10 mouse cellular contexts compared by ENCODE assay signal in genomic region chr7:115597376-115597775, GRCm38 (mm10).
DNase-seq lines count a peak whose midpoint lies in the region; ATAC-seq and TF ChIP-seq lines count a peak whose summit lies in the region.
"Had no signal": no experiment of that assay in that cellular context is flagged by ENCODE, and none has a peak within 500 bp of the region (broad histone marks: within the 10 kb centered on the region; RNA-seq: fewer than 3 reads in every experiment).

No protein-coding gene starts in this region.

- peak; percentile 23 for DNase-seq in hindbrain, embryonic 10.5 days (ENCODE audit: low spot score)
- peak; percentile 63 for DNase-seq in embryonic facial prominence, embryonic 11.5 days (ENCODE audit: low spot score)
- DNase-seq in kidney, postnatal 10 days: peak; percentile 14
- DNase-seq in limb, embryonic 14.5 days (ENCODE audit: low spot score): peak; percentile 16
- DNase-seq in B cell, adult 2 months: no peak
- DNase-seq in urinary bladder, postnatal 14 days (ENCODE audit: low spot score): no peak
- DNase-seq: lung, postnatal 10 days had no signal

- H3K9me3 ChIP-seq in hindbrain, embryonic 10.5 days: no peaks in the 10 kb centered on the region
- H3K9me3 ChIP-seq in hindbrain, embryonic 12.5 days (replicated peaks): no peaks in the 10 kb centered on the region
- no peaks in the 10 kb centered on the region for H3K9me3 ChIP-seq in embryonic facial prominence, embryonic 11.5 days (replicated peaks; ENCODE audit: control insufficient read depth, low read length)
- H3K9me3 ChIP-seq in limb, embryonic 14.5 days (ENCODE audit: control insufficient read depth, low read length): no peaks in the 10 kb centered on the region

- 46% methylated on average over 6 of the region's 6 CpGs for WGBS in hindbrain, embryonic 10.5 days
- WGBS in hindbrain, embryonic 12.5 days: 48% methylated on average over 6 of the region's 6 CpGs
- 29% methylated on average over 6 of the region's 6 CpGs for WGBS in embryonic facial prominence, embryonic 11.5 days
- 31% methylated on average over 6 of the region's 6 CpGs for WGBS in limb, embryonic 14.5 days

- TF ChIP-seq POLR2A in limb, embryonic 14.5 days (IDR thresholded peaks at IDR 0.05; ENCODE audit: borderline replicate concordance, extremely low read depth, insufficient read depth, insufficient read length): no peak

- H3K4me2 ChIP-seq in hindbrain, embryonic 12.5 days (replicated peaks): no peak overlapping the region
- H3K4me2 ChIP-seq in embryonic facial prominence, embryonic 11.5 days (ENCODE audit: low read depth, low read length): no peak overlapping the region
- H3K4me2 ChIP-seq in limb, embryonic 14.5 days (replicated peaks; ENCODE audit: low read depth, low read length, severe bottlenecking): no peak overlapping the region

- H3K4me3 ChIP-seq in hindbrain, embryonic 10.5 days: no peak overlapping the region
- H3K4me3 ChIP-seq in hindbrain, embryonic 12.5 days: no peak overlapping the region
- H3K4me3 ChIP-seq in embryonic facial prominence, embryonic 11.5 days (ENCODE audit: low read depth, low read length): no peak overlapping the region
- H3K4me3 ChIP-seq in limb, embryonic 14.5 days (replicated peaks; ENCODE audit: low read length): no peak overlapping the region

- H3K4me1 ChIP-seq in hindbrain, embryonic 10.5 days (replicated peaks): peaks cover 16% of the 10 kb centered on the region
- peaks cover 8% of the 10 kb centered on the region for H3K4me1 ChIP-seq in hindbrain, embryonic 12.5 days
- H3K4me1 ChIP-seq in embryonic facial prominence, embryonic 11.5 days (ENCODE audit: control insufficient read depth, insufficient read depth, low read length): no peaks in the 10 kb centered on the region; the same call in 1 of the 2 replicates
- peaks cover 18% of the 10 kb centered on the region for H3K4me1 ChIP-seq in limb, embryonic 14.5 days (ENCODE audit: control insufficient read depth, insufficient read depth, low read length)

- H3K9ac ChIP-seq in hindbrain, embryonic 12.5 days: no peak overlapping the region
- H3K9ac ChIP-seq in embryonic facial prominence, embryonic 11.5 days (replicated peaks; ENCODE audit: low read length): no peak overlapping the region; the same call in 1 of the 2 replicates
- no peak overlapping the region for H3K9ac ChIP-seq in limb, embryonic 14.5 days (ENCODE audit: low read depth, low read length, severe bottlenecking)

- H3K27me3 ChIP-seq in hindbrain, embryonic 10.5 days (ENCODE audit: insufficient read depth, poor library complexity, severe bottlenecking): no peaks in the 10 kb centered on the region
- H3K27me3 ChIP-seq in hindbrain, embryonic 12.5 days: no peaks in the 10 kb centered on the region
- H3K27me3 ChIP-seq in embryonic facial prominence, embryonic 11.5 days (ENCODE audit: control insufficient read depth, insufficient read depth, low read length): no peaks in the 10 kb centered on the region
- H3K27me3 ChIP-seq in limb, embryonic 14.5 days (ENCODE audit: control insufficient read depth, insufficient read depth, low read length): no peaks in the 10 kb centered on the region

- H3K36me3 ChIP-seq in hindbrain, embryonic 10.5 days: no peaks in the 10 kb centered on the region
- no peaks in the 10 kb centered on the region for H3K36me3 ChIP-seq in hindbrain, embryonic 12.5 days
- no peaks in the 10 kb centered on the region for H3K36me3 ChIP-seq in embryonic facial prominence, embryonic 11.5 days (replicated peaks; ENCODE audit: control insufficient read depth, insufficient read depth, low read depth, low read length)
- H3K36me3 ChIP-seq in limb, embryonic 14.5 days (ENCODE audit: control insufficient read depth, insufficient read depth, low read length): no peaks in the 10 kb centered on the region

- no peak for ATAC-seq in hindbrain, embryonic 12.5 days (ENCODE audit: low FRiP score)
- 0 out of 2 replicates have a peak, but pooled peaks have one; percentile 39 for ATAC-seq in embryonic facial prominence, embryonic 11.5 days (replicated peaks; ENCODE audit: insufficient number of reproducible peaks, low FRiP score, low TSS enrichment, low read depth)
- no peak for ATAC-seq in limb, embryonic 14.5 days (ENCODE audit: low FRiP score, low read depth)
- no peak for ATAC-seq in CD4-positive, CD25-positive, alpha-beta regulatory T cell, adult 4 months
- ATAC-seq: forebrain, embryonic 14.5 days had no signal

- peak overlapping the region; percentile 54; the same call in 1 of the 2 replicates for H3K27ac ChIP-seq in hindbrain, embryonic 10.5 days
- no peak overlapping the region for H3K27ac ChIP-seq in hindbrain, embryonic 12.5 days
- H3K27ac ChIP-seq in embryonic facial prominence, embryonic 11.5 days (replicated peaks; ENCODE audit: low read depth, low read length): peak overlapping the region; percentile 13; the same call in 1 of the 2 replicates
- peak overlapping the region; percentile 3; the same call in 1 of the 2 replicates for H3K27ac ChIP-seq in limb, embryonic 14.5 days (replicated peaks; ENCODE audit: low read depth, low read length)

Comparison
In these comparisons a context has a peak if more than half of its experiments do, and no peak if none do; other contexts are left out.
1. DNase-seq: peak in hindbrain, embryonic 10.5 days (single experiment), embryonic facial prominence, embryonic 11.5 days (single experiment), kidney, postnatal 10 days (single experiment) and limb, embryonic 14.5 days (single experiment); none in B cell, adult 2 months (0 of 2) and urinary bladder, postnatal 14 days (single experiment).